Comparison of ENCODE assay signal across 8 mouse cellular contexts in the genomic region with DNA sequence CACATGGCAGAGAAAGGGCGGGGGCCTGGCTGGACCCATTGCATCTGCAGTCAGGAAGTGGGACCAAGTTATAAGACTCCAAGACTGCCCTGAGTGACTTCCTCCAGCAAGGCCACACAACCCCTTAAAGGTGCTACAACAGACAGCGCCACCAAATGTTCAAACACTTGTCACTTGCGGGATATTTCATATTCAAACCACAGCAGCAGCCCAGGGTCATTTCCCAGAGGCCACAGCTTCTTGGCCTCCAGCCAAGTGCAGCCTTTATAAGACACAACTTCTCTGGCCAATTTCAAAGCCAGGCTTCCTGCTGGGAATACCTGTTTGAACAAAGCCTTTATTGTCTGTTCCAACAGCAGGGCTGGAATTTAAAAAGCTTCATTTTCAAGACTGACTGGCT.
DNase-seq lines count a peak whose midpoint lies in the region; ATAC-seq and TF ChIP-seq lines count a peak whose summit lies in the region.

No protein-coding gene starts in this region.

- no peak overlapping the region for H3K27ac ChIP-seq in intestine, embryonic 15.5 days
- no peak overlapping the region for H3K27ac ChIP-seq in liver, postnatal 0 days (ENCODE audit: low read depth)

- no peak overlapping the region for H3K4me2 ChIP-seq in intestine, embryonic 15.5 days (replicated peaks)
- H3K4me2 ChIP-seq in liver, postnatal 0 days (ENCODE audit: low read depth, low read length) = no peak overlapping the region

- TF ChIP-seq EP300 in liver, postnatal 0 days (IDR thresholded peaks at IDR 0.05; ENCODE audit: low read depth) = no peak

- DNase-seq in kidney, postnatal 10 days = peak; percentile 54
- DNase-seq in kidney, adult 9 months = no peak
- DNase-seq in ES-CJ7 (ENCODE audit: low read depth, low spot score) = peak; percentile 28
- DNase-seq in adrenal gland, postnatal 10 days = peak; percentile 78
- no peak for DNase-seq in liver, postnatal 0 days
- no peak for DNase-seq in B cell, adult 2 months
- no peak for DNase-seq in cerebellum, adult 11-12 months

- H3K9ac ChIP-seq in intestine, embryonic 15.5 days = no peak overlapping the region
- no peak overlapping the region for H3K9ac ChIP-seq in liver, postnatal 0 days (replicated peaks)

- no peak for TF ChIP-seq CTCF in liver, postnatal 0 days (IDR thresholded peaks at IDR 0.05; ENCODE audit: low read depth)

- H3K27me3 ChIP-seq in intestine, embryonic 15.5 days (replicated peaks) = no peaks in the 10 kb centered on the region
- H3K27me3 ChIP-seq in liver, postnatal 0 days (ENCODE audit: insufficient read depth, low read length) = no peaks in the 10 kb centered on the region

- H3K9me3 ChIP-seq in intestine, embryonic 15.5 days = no peaks in the 10 kb centered on the region
- no peaks in the 10 kb centered on the region for H3K9me3 ChIP-seq in liver, postnatal 0 days (ENCODE audit: low read length)

- H3K36me3 ChIP-seq in intestine, embryonic 15.5 days = no peaks in the 10 kb centered on the region
- H3K36me3 ChIP-seq in liver, postnatal 0 days (replicated peaks; ENCODE audit: insufficient read depth, low read length) = no peaks in the 10 kb centered on the region

- H3K4me1 ChIP-seq in intestine, embryonic 15.5 days (replicated peaks) = peaks cover 3% of the 10 kb centered on the region; the same call in 1 of the 2 replicates
- H3K4me1 ChIP-seq in liver, postnatal 0 days (ENCODE audit: insufficient read depth) = no peaks in the 10 kb centered on the region

- WGBS in intestine, embryonic 15.5 days = 52% methylated on average over 3 of the region's 3 CpGs
- WGBS in liver, postnatal 0 days (ENCODE audit: insufficient replicate concordance) = 50% methylated on average over 3 of the region's 3 CpGs

- peak; percentile 89 for ATAC-seq in intestine, embryonic 15.5 days
- ATAC-seq in liver, postnatal 0 days = no peak

- no peak overlapping the region for H3K4me3 ChIP-seq in intestine, embryonic 15.5 days (replicated peaks)
- H3K4me3 ChIP-seq in liver, postnatal 0 days (ENCODE audit: low read depth, low read length) = no peak overlapping the region

Comparison
In these comparisons a context has a peak if more than half of its experiments do, and no peak if none do; other contexts are left out.
1. DNase-seq: peak in kidney, postnatal 10 days (single experiment), ES-CJ7 (single experiment) and adrenal gland, postnatal 10 days (single experiment); none in kidney, adult 9 months (single experiment), liver, postnatal 0 days (single experiment), B cell, adult 2 months (0 of 2) and cerebellum, adult 11-12 months (single experiment).